Mouse (Mus musculus): Measurements from ENCODE around the gene Klrb1b.

- TF ChIP-seq CTCF (IDR thresholded peaks at IDR 0.05; ENCODE audit: insufficient read depth, low read depth, low read length) (no peak), POLR2A (IDR thresholded peaks at IDR 0.05; ENCODE audit: insufficient read depth, low read depth, low read length) (no peak)
Observed at GRCm38 (mm10) chr6:128836955-128837334, 10.8 kb upstream of the Klrb1b start.

Data from olfactory bulb, adult 2 months (tissue).